Mouse (Mus musculus): ENCODE data around the gene Gm20662.
"Not testable (repeated sequence)": the region's sequence is repeated elsewhere in the genome, so short reads cannot be mapped to it uniquely, and the experiment has no call there.

The Gm20662 gene

GRCm38 (mm10) chr9:108002778-108003530 is 6.8 kb downstream of the Gm20662 start:
- ATAC-seq (ENCODE audit: insufficient number of reproducible peaks, low FRiP score, low TSS enrichment) = no peak

- no peak for ATAC-seq (ENCODE audit: insufficient number of reproducible peaks, low FRiP score, low TSS enrichment)
Observed at GRCm38 (mm10) chr9:108003531-108003890, 7.4 kb downstream of the Gm20662 start.

GRCm38 (mm10) chr9:108008041-108008440 is 11.9 kb downstream of the Gm20662 start:
- no peak for ATAC-seq (ENCODE audit: insufficient number of reproducible peaks, low FRiP score, low TSS enrichment)

GRCm38 (mm10) chr9:108010385-108010784 is 14.2 kb downstream of the Gm20662 start:
- no peak for ATAC-seq (ENCODE audit: insufficient number of reproducible peaks, low FRiP score, low TSS enrichment)

GRCm38 (mm10) chr9:108013577-108013976 is 17.4 kb downstream of the Gm20662 start:
- not testable (repeated sequence) for ATAC-seq (ENCODE audit: insufficient number of reproducible peaks, low FRiP score, low TSS enrichment)

GRCm38 (mm10) chr9:108017127-108017526 is 21.0 kb downstream of the Gm20662 start:
- no peak for ATAC-seq (ENCODE audit: insufficient number of reproducible peaks, low FRiP score, low TSS enrichment)

- no peak for ATAC-seq (ENCODE audit: insufficient number of reproducible peaks, low FRiP score, low TSS enrichment)
Observed at GRCm38 (mm10) chr9:108020741-108021140, 24.6 kb downstream of the Gm20662 start.

- ATAC-seq (ENCODE audit: insufficient number of reproducible peaks, low FRiP score, low TSS enrichment) = no peak
Observed at GRCm38 (mm10) chr9:108023216-108023615, 27.1 kb downstream of the Gm20662 start.

- no peak for ATAC-seq (ENCODE audit: insufficient number of reproducible peaks, low FRiP score, low TSS enrichment)
Observed at GRCm38 (mm10) chr9:108026584-108026983, 30.4 kb downstream of the Gm20662 start.

GRCm38 (mm10) chr9:108027867-108028266 is 31.7 kb downstream of the Gm20662 start:
- ATAC-seq (ENCODE audit: insufficient number of reproducible peaks, low FRiP score, low TSS enrichment) = no peak

GRCm38 (mm10) chr9:108032126-108032525 is 36.0 kb downstream of the Gm20662 start:
- ATAC-seq (ENCODE audit: insufficient number of reproducible peaks, low FRiP score, low TSS enrichment) = no peak

- ATAC-seq (ENCODE audit: insufficient number of reproducible peaks, low FRiP score, low TSS enrichment) = no peak
Observed at GRCm38 (mm10) chr9:108035331-108036156, 39.4 kb downstream of the Gm20662 start.

GRCm38 (mm10) chr9:108044751-108045492 is 48.8 kb downstream of the Gm20662 start:
- ATAC-seq (ENCODE audit: insufficient number of reproducible peaks, low FRiP score, low TSS enrichment) = no peak

- ATAC-seq (ENCODE audit: insufficient number of reproducible peaks, low FRiP score, low TSS enrichment) = no peak
Observed at GRCm38 (mm10) chr9:108046582-108046981, 50.4 kb downstream of the Gm20662 start.

- no peak for ATAC-seq (ENCODE audit: insufficient number of reproducible peaks, low FRiP score, low TSS enrichment)
Observed at GRCm38 (mm10) chr9:108047601-108048565, 51.7 kb downstream of the Gm20662 start.

GRCm38 (mm10) chr9:108048566-108048955 is 52.4 kb downstream of the Gm20662 start:
- ATAC-seq (ENCODE audit: insufficient number of reproducible peaks, low FRiP score, low TSS enrichment) = no peak

GRCm38 (mm10) chr9:108049016-108049455 is 52.9 kb downstream of the Gm20662 start, which contains the start of gene Gmppb:
Gene Gmppb, plus strand, starts transcription at chr9:108049242.
- peak; percentile 87 for ATAC-seq (ENCODE audit: insufficient number of reproducible peaks, low FRiP score, low TSS enrichment)

GRCm38 (mm10) chr9:108049561-108050251 is 53.6 kb downstream of the Gm20662 start:
- ATAC-seq (ENCODE audit: insufficient number of reproducible peaks, low FRiP score, low TSS enrichment) = no peak

Measured in cerebellum, adult (tissue).